Mouse (Mus musculus): ENCODE data around the gene Lypd9.
"Not testable (repeated sequence)": the region's sequence is repeated elsewhere in the genome, so short reads cannot be mapped to it uniquely, and the experiment has no call there.

Lypd9 gene

DNA sequence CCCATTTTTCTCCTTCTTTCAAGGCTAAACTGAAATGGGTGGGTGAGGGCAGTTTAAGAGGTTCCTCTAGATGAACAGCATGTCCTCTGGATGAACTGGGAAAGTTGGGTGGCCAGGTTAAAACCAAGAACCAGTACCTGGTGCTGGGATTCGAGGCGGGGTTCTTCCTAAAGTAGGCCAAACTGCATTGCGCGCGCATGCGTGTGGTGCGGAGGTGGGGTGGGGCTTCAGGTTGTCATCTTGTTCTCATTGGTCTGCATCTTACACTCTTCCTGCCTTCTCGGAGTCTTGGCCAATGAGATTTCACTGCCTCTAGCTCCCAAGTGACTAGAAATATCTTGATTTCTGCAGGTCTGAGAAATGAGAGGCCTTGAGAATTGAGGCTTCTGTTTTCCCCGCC lies at the start of gene Lypd9:
Gene Lypd9, minus strand, starts transcription at position 165 of the 400 bp plus-strand sequence.
- in situ Hi-C loops (cut with MboI) = no loop called here

- in situ Hi-C loops (cut with MboI) = not testable (repeated sequence)
Measured at GRCm38 (mm10) chr11:58502472-58502871, 49.7 kb upstream of the Lypd9 start, which contains the start of gene Olfr331. Olfr331 (minus strand) TSS chr11:58502572.

DNA sequence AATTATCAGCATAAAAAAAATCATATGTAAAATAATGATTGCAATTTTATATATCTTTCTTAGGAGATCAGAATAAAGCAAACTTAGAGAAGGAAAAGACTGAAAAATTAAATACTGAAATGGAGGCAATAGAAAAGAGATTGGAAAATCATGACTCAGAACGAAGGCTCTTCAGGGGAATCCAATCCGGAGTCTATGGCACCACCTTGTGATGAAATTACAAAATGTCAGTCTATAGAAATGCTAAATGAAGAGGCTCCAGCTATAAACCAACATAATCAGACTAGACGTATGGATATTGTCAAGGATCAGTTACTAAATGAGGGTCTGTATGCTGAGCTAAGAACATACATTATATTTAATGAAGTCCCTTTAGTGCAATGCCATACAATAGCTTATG lies 46.6 kb upstream of the Lypd9 start:
- in situ Hi-C loops (cut with MboI) = no loop called here

- in situ Hi-C loops (cut with MboI) = no loop called here
Measured at GRCm38 (mm10) chr11:58498761-58499160, 46.0 kb upstream of the Lypd9 start.

DNA sequence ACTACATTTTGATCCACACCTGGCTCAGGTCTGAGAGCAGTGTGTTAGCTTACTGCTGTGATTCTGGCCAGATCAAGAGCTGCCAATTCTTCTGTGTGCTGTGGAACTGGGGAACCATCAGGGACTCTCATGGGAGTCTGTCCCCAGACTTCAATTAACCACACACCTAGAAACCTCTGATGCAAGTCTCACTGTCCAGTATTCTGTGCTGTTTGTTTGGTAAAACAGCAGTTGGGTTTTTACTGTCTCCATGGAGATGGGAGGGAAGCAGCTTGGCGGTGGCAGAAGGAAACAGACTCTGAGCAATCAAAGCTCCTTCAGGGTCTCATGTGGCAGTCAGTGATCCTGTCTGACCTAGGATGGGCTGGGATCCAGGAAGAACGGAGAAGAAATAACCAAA lies 39.7 kb upstream of the Lypd9 start, which contains the start of gene Olfr332:
Gene Olfr332, minus strand, starts transcription at position 101 of the 400 bp plus-strand sequence.
- in situ Hi-C loops (cut with MboI) = no loop called here

- in situ Hi-C loops (cut with MboI) = no loop called here
Measured at GRCm38 (mm10) chr11:58462170-58462569, 9.4 kb upstream of the Lypd9 start, which contains the start of gene Olfr30. Olfr30 (minus strand) TSS chr11:58462270.

DNA sequence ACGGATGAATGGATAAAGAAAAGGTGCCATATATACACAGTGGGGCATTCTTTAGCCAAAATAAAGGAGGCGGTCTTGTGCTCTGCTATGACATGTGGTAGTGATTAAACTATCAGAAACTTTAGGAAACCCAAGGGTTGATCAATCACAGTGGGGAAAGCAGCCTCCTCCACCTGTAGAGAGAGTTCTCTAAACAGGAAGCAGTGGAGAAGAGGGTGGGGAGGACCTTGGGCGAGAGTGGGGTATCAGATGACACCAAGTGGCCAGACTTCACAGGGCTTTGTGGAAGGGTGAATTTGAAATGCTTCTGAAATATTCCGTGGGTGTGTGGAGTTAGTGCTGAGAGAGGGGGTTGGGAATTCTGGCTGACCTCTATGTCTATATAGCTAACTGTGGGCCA lies 869 bp upstream of the Lypd9 start:
- in situ Hi-C loops (cut with MboI) = no loop called here

- in situ Hi-C loops (cut with MboI) = no loop called here
Measured at GRCm38 (mm10) chr11:58437866-58438265, 14.9 kb downstream of the Lypd9 start.

DNA sequence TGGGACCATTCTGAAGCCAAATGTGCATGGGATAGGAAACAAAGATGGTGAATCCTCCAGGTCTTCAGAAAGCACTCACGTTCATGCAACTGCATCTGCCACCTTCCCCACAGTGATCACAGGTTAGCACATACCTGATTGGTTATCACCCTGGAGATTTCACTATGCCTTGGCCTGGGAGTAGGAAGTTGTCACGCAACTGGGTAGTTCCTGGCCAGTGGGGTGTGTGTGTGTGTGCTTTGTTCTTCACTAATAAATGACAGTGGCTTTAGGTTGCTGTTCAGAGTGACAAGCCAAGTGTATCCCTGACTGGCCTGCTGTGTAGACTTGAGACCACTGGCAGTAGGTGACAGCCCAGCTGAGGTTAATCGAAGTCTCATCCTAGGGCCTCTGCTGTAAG lies 20.5 kb downstream of the Lypd9 start, which contains the start of gene Gm12253:
Gene Gm12253, plus strand, starts transcription at position 301 of the 400 bp plus-strand sequence.
- in situ Hi-C loops (cut with MboI) = no loop called here

- in situ Hi-C loops (cut with MboI) = no loop called here
Measured at GRCm38 (mm10) chr11:58420815-58421214, 31.9 kb downstream of the Lypd9 start, which contains the start of gene 1810065E05Rik. 1810065E05Rik (plus strand) TSS chr11:58421111.

- in situ Hi-C loops (cut with MboI) = no loop called here
Measured at GRCm38 (mm10) chr11:58418336-58418735, 34.4 kb downstream of the Lypd9 start.

- in situ Hi-C loops (cut with MboI) = no loop called here
Measured at GRCm38 (mm10) chr11:58408066-58408465, 44.7 kb downstream of the Lypd9 start.

GRCm38 (mm10) chr11:58400655-58401054 lies 52.1 kb downstream of the Lypd9 start:
- in situ Hi-C loops (cut with MboI) = no loop called here

GRCm38 (mm10) chr11:58399985-58400645 lies 52.6 kb downstream of the Lypd9 start:
- in situ Hi-C loops (cut with MboI) = no loop called here
